Mouse (Mus musculus): ENCODE measurements around the gene 1700001K19Rik.
"Not testable (repeated sequence)": the region's sequence is repeated elsewhere in the genome, so short reads cannot be mapped to it uniquely, and the experiment has no call there.

1700001K19Rik gene

GRCm38 (mm10) chr12:110698080-110698479 lies 15.7 kb upstream of the 1700001K19Rik start:
- in situ Hi-C loops (cut with MboI; ENCODE audit: low pct_unique_long_range_greater_than_20kb in 1 of 2, low sequenced_read_pairs in 2 of 2, unreplicated experiment in 1 of 2), result no loop called here

GRCm38 (mm10) chr12:110697457-110697856 lies 15.0 kb upstream of the 1700001K19Rik start:
- in situ Hi-C loops (cut with MboI; ENCODE audit: low pct_unique_long_range_greater_than_20kb in 1 of 2, low sequenced_read_pairs in 2 of 2, unreplicated experiment in 1 of 2), result no loop called here

- in situ Hi-C loops (cut with MboI; ENCODE audit: low pct_unique_long_range_greater_than_20kb in 1 of 2, low sequenced_read_pairs in 2 of 2, unreplicated experiment in 1 of 2), result no loop called here
Measured at GRCm38 (mm10) chr12:110696975-110697400, 14.6 kb upstream of the 1700001K19Rik start.

GRCm38 (mm10) chr12:110696173-110696974 lies 14.0 kb upstream of the 1700001K19Rik start:
- in situ Hi-C loops (cut with MboI; ENCODE audit: low pct_unique_long_range_greater_than_20kb in 1 of 2, low sequenced_read_pairs in 2 of 2, unreplicated experiment in 1 of 2), result no loop called here

- in situ Hi-C loops (cut with MboI; ENCODE audit: low pct_unique_long_range_greater_than_20kb in 1 of 2, low sequenced_read_pairs in 2 of 2, unreplicated experiment in 1 of 2), result no loop called here
Measured at GRCm38 (mm10) chr12:110695676-110696171, 13.3 kb upstream of the 1700001K19Rik start.

GRCm38 (mm10) chr12:110693378-110693777 lies 11.0 kb upstream of the 1700001K19Rik start:
- in situ Hi-C loops (cut with MboI; ENCODE audit: low pct_unique_long_range_greater_than_20kb in 1 of 2, low sequenced_read_pairs in 2 of 2, unreplicated experiment in 1 of 2), result not testable (repeated sequence)

- in situ Hi-C loops (cut with MboI; ENCODE audit: low pct_unique_long_range_greater_than_20kb in 1 of 2, low sequenced_read_pairs in 2 of 2, unreplicated experiment in 1 of 2), result no loop called here
Measured at GRCm38 (mm10) chr12:110689919-110690643, 7.7 kb upstream of the 1700001K19Rik start.

- in situ Hi-C loops (cut with MboI; ENCODE audit: low pct_unique_long_range_greater_than_20kb in 1 of 2, low sequenced_read_pairs in 2 of 2, unreplicated experiment in 1 of 2), result not testable (repeated sequence)
Measured at GRCm38 (mm10) chr12:110688921-110689320, 6.5 kb upstream of the 1700001K19Rik start.

- in situ Hi-C loops (cut with MboI; ENCODE audit: low pct_unique_long_range_greater_than_20kb in 1 of 2, low sequenced_read_pairs in 2 of 2, unreplicated experiment in 1 of 2), result no loop called here
Measured at GRCm38 (mm10) chr12:110687894-110688734, 5.7 kb upstream of the 1700001K19Rik start.

- in situ Hi-C loops (cut with MboI; ENCODE audit: low pct_unique_long_range_greater_than_20kb in 1 of 2, low sequenced_read_pairs in 2 of 2, unreplicated experiment in 1 of 2), result no loop called here
Measured at GRCm38 (mm10) chr12:110683580-110683979, 1.2 kb upstream of the 1700001K19Rik start.

- in situ Hi-C loops (cut with MboI; ENCODE audit: low pct_unique_long_range_greater_than_20kb in 1 of 2, low sequenced_read_pairs in 2 of 2, unreplicated experiment in 1 of 2), result no loop called here
Measured at GRCm38 (mm10) chr12:110681878-110682277, 541 bp downstream of the 1700001K19Rik start.

GRCm38 (mm10) chr12:110681191-110681590 lies 1.2 kb downstream of the 1700001K19Rik start:
- in situ Hi-C loops (cut with MboI; ENCODE audit: low pct_unique_long_range_greater_than_20kb in 1 of 2, low sequenced_read_pairs in 2 of 2, unreplicated experiment in 1 of 2), result no loop called here

- in situ Hi-C loops (cut with MboI; ENCODE audit: low pct_unique_long_range_greater_than_20kb in 1 of 2, low sequenced_read_pairs in 2 of 2, unreplicated experiment in 1 of 2), result no loop called here
Measured at GRCm38 (mm10) chr12:110674243-110674642, 8.2 kb downstream of the 1700001K19Rik start.

- in situ Hi-C loops (cut with MboI; ENCODE audit: low pct_unique_long_range_greater_than_20kb in 1 of 2, low sequenced_read_pairs in 2 of 2, unreplicated experiment in 1 of 2), result no loop called here
Measured at GRCm38 (mm10) chr12:110667466-110668077, 14.8 kb downstream of the 1700001K19Rik start.

- in situ Hi-C loops (cut with MboI; ENCODE audit: low pct_unique_long_range_greater_than_20kb in 1 of 2, low sequenced_read_pairs in 2 of 2, unreplicated experiment in 1 of 2), result loop anchor here in 1 of 2 experiments (5.0 kb wide), 1 partner anchor 44 kb away; no protein-coding TSS in a partner anchor
Measured at GRCm38 (mm10) chr12:110661746-110662145, 20.7 kb downstream of the 1700001K19Rik start.

GRCm38 (mm10) chr12:110651464-110651863 lies 31.0 kb downstream of the 1700001K19Rik start:
- in situ Hi-C loops (cut with MboI; ENCODE audit: low pct_unique_long_range_greater_than_20kb in 1 of 2, low sequenced_read_pairs in 2 of 2, unreplicated experiment in 1 of 2), result no loop called here

GRCm38 (mm10) chr12:110650241-110650641 lies 32.2 kb downstream of the 1700001K19Rik start:
- in situ Hi-C loops (cut with MboI; ENCODE audit: low pct_unique_long_range_greater_than_20kb in 1 of 2, low sequenced_read_pairs in 2 of 2, unreplicated experiment in 1 of 2), result no loop called here

GRCm38 (mm10) chr12:110637507-110638114 lies 44.8 kb downstream of the 1700001K19Rik start:
- in situ Hi-C loops (cut with MboI; ENCODE audit: low pct_unique_long_range_greater_than_20kb in 1 of 2, low sequenced_read_pairs in 2 of 2, unreplicated experiment in 1 of 2), result no loop called here

Data from mouse embryonic stem cell (cell line).